In the genomic region with DNA sequence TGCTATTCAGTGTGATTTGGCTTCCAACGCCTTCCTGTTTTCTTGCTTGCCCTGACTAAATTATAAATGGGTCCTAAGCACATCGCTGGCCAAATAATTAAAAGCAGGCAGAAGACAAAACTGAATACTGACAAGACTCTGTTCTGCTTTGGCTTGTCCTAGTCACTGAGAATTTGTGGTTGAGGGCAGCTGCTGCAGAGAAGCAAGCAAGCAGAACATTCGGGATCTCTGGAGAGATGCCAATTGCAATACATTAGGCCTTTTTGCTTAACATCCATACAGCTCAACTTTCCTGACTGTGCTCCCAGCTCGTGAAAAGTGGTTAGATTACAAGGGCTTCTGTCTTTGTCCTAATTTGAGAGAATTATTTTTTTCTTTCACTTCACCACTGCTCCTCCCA, we compare ENCODE assay signal across 10 mouse cellular contexts.
DNase-seq lines count a peak whose midpoint lies in the region; ATAC-seq lines count a peak whose summit lies in the region.
"Had no signal": no experiment of that assay in that cellular context is flagged by ENCODE, and none has a peak within 500 bp of the region (broad histone marks: within the 10 kb centered on the region; RNA-seq: fewer than 3 reads in every experiment).

No protein-coding gene starts in this region.

- no peaks in the 10 kb centered on the region for H3K4me1 ChIP-seq in midbrain, embryonic 14.5 days (ENCODE audit: control insufficient read depth, insufficient read depth, low read length)
- no peaks in the 10 kb centered on the region for H3K4me1 ChIP-seq in midbrain, embryonic 16.5 days (ENCODE audit: control insufficient read depth, insufficient read depth, low read length)
- no peaks in the 10 kb centered on the region for H3K4me1 ChIP-seq in hindbrain, embryonic 15.5 days (replicated peaks)
- H3K4me1 ChIP-seq in neural tube, embryonic 14.5 days (ENCODE audit: control insufficient read depth, insufficient read depth, low read length): no peaks in the 10 kb centered on the region
- H3K4me1 ChIP-seq in midbrain, embryonic 11.5 days (ENCODE audit: control insufficient read depth, insufficient read depth, low read length): no peaks in the 10 kb centered on the region
- H3K4me1 ChIP-seq: liver, embryonic 15.5 days had no signal

- no peak overlapping the region for H3K4me3 ChIP-seq in midbrain, embryonic 14.5 days (replicated peaks; ENCODE audit: low read depth, low read length)
- H3K4me3 ChIP-seq in midbrain, embryonic 16.5 days (ENCODE audit: low read depth, low read length): no peak overlapping the region
- no peak overlapping the region for H3K4me3 ChIP-seq in hindbrain, embryonic 15.5 days
- H3K4me3 ChIP-seq in neural tube, embryonic 14.5 days (ENCODE audit: low read depth, low read length): no peak overlapping the region
- H3K4me3 ChIP-seq in midbrain, embryonic 11.5 days (ENCODE audit: low read depth, low read length): no peak overlapping the region
- H3K4me3 ChIP-seq: liver, embryonic 15.5 days had no signal

- H3K27me3 ChIP-seq in midbrain, embryonic 14.5 days (ENCODE audit: control insufficient read depth, insufficient read depth, low read length): no peaks in the 10 kb centered on the region
- no peaks in the 10 kb centered on the region for H3K27me3 ChIP-seq in midbrain, embryonic 16.5 days (ENCODE audit: control insufficient read depth, insufficient read depth, low read depth, low read length)
- no peaks in the 10 kb centered on the region for H3K27me3 ChIP-seq in hindbrain, embryonic 15.5 days
- H3K27me3 ChIP-seq in neural tube, embryonic 14.5 days (ENCODE audit: control insufficient read depth, insufficient read depth, low read length): no peaks in the 10 kb centered on the region
- no peaks in the 10 kb centered on the region for H3K27me3 ChIP-seq in midbrain, embryonic 11.5 days (ENCODE audit: control insufficient read depth, insufficient read depth, low read length)
- H3K27me3 ChIP-seq: liver, embryonic 15.5 days had no signal

- H3K9ac ChIP-seq in midbrain, embryonic 14.5 days (replicated peaks; ENCODE audit: low read length): no peak overlapping the region
- H3K9ac ChIP-seq in midbrain, embryonic 16.5 days (ENCODE audit: low read depth, low read length): no peak overlapping the region
- no peak overlapping the region for H3K9ac ChIP-seq in hindbrain, embryonic 15.5 days
- H3K9ac ChIP-seq in neural tube, embryonic 14.5 days (replicated peaks; ENCODE audit: low read depth, low read length): no peak overlapping the region
- H3K9ac ChIP-seq in midbrain, embryonic 11.5 days (ENCODE audit: low read length): no peak overlapping the region
- H3K9ac ChIP-seq: liver, embryonic 15.5 days had no signal

- no peaks in the 10 kb centered on the region for H3K36me3 ChIP-seq in midbrain, embryonic 14.5 days (ENCODE audit: control insufficient read depth, insufficient read depth, low read length)
- no peaks in the 10 kb centered on the region for H3K36me3 ChIP-seq in midbrain, embryonic 16.5 days (ENCODE audit: control insufficient read depth, insufficient read depth, low read length)
- H3K36me3 ChIP-seq in hindbrain, embryonic 15.5 days: no peaks in the 10 kb centered on the region
- H3K36me3 ChIP-seq in neural tube, embryonic 14.5 days (ENCODE audit: control insufficient read depth, insufficient read depth, low read length): no peaks in the 10 kb centered on the region
- H3K36me3 ChIP-seq in midbrain, embryonic 11.5 days (ENCODE audit: control insufficient read depth, insufficient read depth, low read length): no peaks in the 10 kb centered on the region
- H3K36me3 ChIP-seq: liver, embryonic 15.5 days had no signal

- 63% methylated on average over 4 of the region's 4 CpGs for WGBS in midbrain, embryonic 14.5 days
- WGBS in midbrain, embryonic 16.5 days: 62% methylated on average over 4 of the region's 4 CpGs
- 45% methylated on average over 4 of the region's 4 CpGs for WGBS in hindbrain, embryonic 15.5 days
- WGBS in neural tube, embryonic 14.5 days: 41% methylated on average over 4 of the region's 4 CpGs
- WGBS in midbrain, embryonic 11.5 days: 74% methylated on average over 4 of the region's 4 CpGs

- H3K4me2 ChIP-seq in midbrain, embryonic 14.5 days (ENCODE audit: low read length): no peak overlapping the region
- no peak overlapping the region for H3K4me2 ChIP-seq in midbrain, embryonic 16.5 days (ENCODE audit: low read length)
- no peak overlapping the region for H3K4me2 ChIP-seq in hindbrain, embryonic 15.5 days
- H3K4me2 ChIP-seq in neural tube, embryonic 14.5 days (ENCODE audit: low read depth, low read length): no peak overlapping the region
- no peak overlapping the region for H3K4me2 ChIP-seq in midbrain, embryonic 11.5 days
- H3K4me2 ChIP-seq: liver, embryonic 15.5 days had no signal

- H3K27ac ChIP-seq in midbrain, embryonic 14.5 days (replicated peaks; ENCODE audit: low read depth, low read length): no peak overlapping the region
- H3K27ac ChIP-seq in midbrain, embryonic 16.5 days (ENCODE audit: low read length): no peak overlapping the region
- 0 out of 2 replicates have a peak overlapping the region, but pooled peaks have one; percentile 20 for H3K27ac ChIP-seq in hindbrain, embryonic 15.5 days (replicated peaks)
- H3K27ac ChIP-seq in neural tube, embryonic 14.5 days (ENCODE audit: low read depth, low read length): no peak overlapping the region
- H3K27ac ChIP-seq in midbrain, embryonic 11.5 days (ENCODE audit: low read depth, low read length): no peak overlapping the region
- H3K27ac ChIP-seq: liver, embryonic 15.5 days had no signal

- DNase-seq in frontal cortex, postnatal 25 days (ENCODE audit: low spot score in 2 of 2): no peak
- peak; percentile 31 for DNase-seq in midbrain, embryonic 14.5 days
- no peak for DNase-seq in thymus, adult 18-20 months
- DNase-seq in midbrain, embryonic 11.5 days (ENCODE audit: low spot score, missing footprints): no peak
- DNase-seq: adrenal gland, postnatal 36 days had no signal

- ATAC-seq in frontal cortex, adult (ENCODE audit: low TSS enrichment): peak; percentile 74
- no peak for ATAC-seq in midbrain, embryonic 14.5 days (ENCODE audit: low FRiP score, low TSS enrichment)
- ATAC-seq in midbrain, embryonic 16.5 days: no peak; the same call in 1 of the 2 replicates
- ATAC-seq in hindbrain, embryonic 15.5 days (ENCODE audit: low FRiP score, low read depth): peak; percentile 79; the same call in 1 of the 2 replicates
- peak; percentile 61 for ATAC-seq in neural tube, embryonic 14.5 days (ENCODE audit: low read depth)
- ATAC-seq in midbrain, embryonic 11.5 days (ENCODE audit: low FRiP score): no peak

- H3K9me3 ChIP-seq in midbrain, embryonic 14.5 days (ENCODE audit: control insufficient read depth, low read length): no peaks in the 10 kb centered on the region
- H3K9me3 ChIP-seq in midbrain, embryonic 16.5 days (replicated peaks; ENCODE audit: control insufficient read depth, low read length, poor library complexity, severe bottlenecking): no peaks in the 10 kb centered on the region
- no peaks in the 10 kb centered on the region for H3K9me3 ChIP-seq in hindbrain, embryonic 15.5 days
- no peaks in the 10 kb centered on the region for H3K9me3 ChIP-seq in neural tube, embryonic 14.5 days (ENCODE audit: control insufficient read depth, low read length)
- no peaks in the 10 kb centered on the region for H3K9me3 ChIP-seq in midbrain, embryonic 11.5 days (ENCODE audit: control insufficient read depth, low read length)
- H3K9me3 ChIP-seq: liver, embryonic 15.5 days had no signal

Comparison
In these comparisons a context has a peak if more than half of its experiments do, and no peak if none do; other contexts are left out.
1. ATAC-seq: peak in frontal cortex, adult (single experiment), hindbrain, embryonic 15.5 days (single experiment) and neural tube, embryonic 14.5 days (single experiment); none in midbrain, embryonic 14.5 days (single experiment), midbrain, embryonic 16.5 days (single experiment) and midbrain, embryonic 11.5 days (single experiment).